Comparison of ENCODE assay signal across 11 mouse cellular contexts in the genomic region with DNA sequence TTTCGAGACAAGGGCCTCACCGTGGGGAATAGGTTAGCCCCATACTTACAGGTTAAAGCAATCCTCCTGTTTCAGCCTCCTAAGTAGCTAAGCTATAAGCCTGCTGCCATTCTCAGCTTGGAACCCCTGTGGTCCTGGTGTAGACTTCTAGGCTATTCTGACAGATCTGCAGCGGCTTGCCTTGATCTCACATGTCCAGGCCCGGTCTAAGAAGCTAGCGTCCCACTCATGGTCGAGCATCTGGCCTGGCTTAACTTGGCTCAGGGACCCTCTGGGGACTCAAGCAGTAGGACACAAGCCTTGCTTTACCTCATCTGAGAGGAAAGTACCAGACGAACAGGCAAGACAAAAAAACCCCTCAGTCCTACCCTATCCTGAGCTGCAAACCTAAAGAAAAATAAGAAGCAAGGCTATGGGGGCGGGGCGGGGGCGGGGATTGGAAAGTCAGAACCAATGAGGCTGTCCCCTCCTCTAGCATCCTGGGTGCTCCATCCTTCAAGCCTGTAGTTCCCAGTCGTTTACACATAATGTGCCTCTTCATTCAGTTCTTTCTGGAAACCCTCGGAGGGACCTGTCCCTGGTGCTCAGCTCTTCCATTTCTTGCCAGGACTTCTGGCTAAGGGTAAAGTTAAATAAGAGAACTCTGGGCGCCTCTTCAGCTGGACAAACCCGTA. TPM values are rescaled to one million over a fixed set of nuclear protein-coding genes. Genes with fewer than 3 reads are reported as not detected.
DNase-seq lines count a peak whose midpoint lies in the region; ATAC-seq lines count a peak whose summit lies in the region.
"Had no signal": no experiment of that assay in that cellular context is flagged by ENCODE, and none has a peak within 500 bp of the region (broad histone marks: within the 10 kb centered on the region; RNA-seq: fewer than 3 reads in every experiment).

No protein-coding gene starts in this region.

- H3K4me1 ChIP-seq in midbrain, embryonic 13.5 days (replicated peaks) = no peaks in the 10 kb centered on the region
- H3K4me1 ChIP-seq in midbrain, embryonic 15.5 days = no peaks in the 10 kb centered on the region
- H3K4me1 ChIP-seq: limb, embryonic 10.5 days had no signal

- no peak overlapping the region for H3K4me3 ChIP-seq in midbrain, embryonic 13.5 days (replicated peaks)
- no peak overlapping the region for H3K4me3 ChIP-seq in midbrain, embryonic 15.5 days
- H3K4me3 ChIP-seq: heart, embryonic 13.5 days; limb, embryonic 10.5 days; liver, embryonic 13.5 days had no signal

- 71% methylated on average over 14 of the region's 14 CpGs for WGBS in midbrain, embryonic 13.5 days
- WGBS in midbrain, embryonic 15.5 days = 74% methylated on average over 14 of the region's 14 CpGs

- no peaks in the 10 kb centered on the region for H3K27me3 ChIP-seq in midbrain, embryonic 13.5 days
- no peaks in the 10 kb centered on the region for H3K27me3 ChIP-seq in midbrain, embryonic 15.5 days (replicated peaks)
- H3K27me3 ChIP-seq: heart, embryonic 13.5 days had no signal

- H3K36me3 ChIP-seq in midbrain, embryonic 13.5 days = no peaks in the 10 kb centered on the region
- no peaks in the 10 kb centered on the region for H3K36me3 ChIP-seq in midbrain, embryonic 15.5 days (replicated peaks)
- H3K36me3 ChIP-seq: heart, embryonic 13.5 days; limb, embryonic 10.5 days; liver, embryonic 13.5 days had no signal

- 0 out of 2 replicates have a peak, but pooled peaks have one; percentile 8 for ATAC-seq in frontal cortex, adult (ENCODE audit: low TSS enrichment)
- ATAC-seq in midbrain, embryonic 13.5 days = peak; percentile 13; the same call in 1 of the 2 replicates
- no peak for ATAC-seq in midbrain, embryonic 15.5 days (replicated peaks)

- no peak for DNase-seq in frontal cortex, postnatal 10 days (ENCODE audit: low spot score in 2 of 2)
- peak; percentile 69 for DNase-seq in R1 (ENCODE audit: low read depth, low spot score)
- DNase-seq in spleen, postnatal 36 days (ENCODE audit: low spot score in 2 of 2) = no peak
- DNase-seq in spleen, adult 12 weeks (ENCODE audit: low spot score) = no peak

- no peak overlapping the region for H3K4me2 ChIP-seq in midbrain, embryonic 13.5 days (replicated peaks)
- H3K4me2 ChIP-seq in midbrain, embryonic 15.5 days = no peak overlapping the region
- H3K4me2 ChIP-seq: heart, embryonic 13.5 days; liver, embryonic 13.5 days had no signal

- no peak overlapping the region for H3K9ac ChIP-seq in midbrain, embryonic 13.5 days (replicated peaks)
- H3K9ac ChIP-seq in midbrain, embryonic 15.5 days = no peak overlapping the region
- H3K9ac ChIP-seq: forebrain, postnatal 0 days; heart, embryonic 13.5 days; liver, embryonic 13.5 days had no signal

- H3K27ac ChIP-seq in midbrain, embryonic 13.5 days = no peak overlapping the region
- no peak overlapping the region for H3K27ac ChIP-seq in midbrain, embryonic 15.5 days
- H3K27ac ChIP-seq: heart, embryonic 13.5 days; limb, embryonic 10.5 days; liver, embryonic 13.5 days had no signal

- H3K9me3 ChIP-seq in midbrain, embryonic 13.5 days = no peaks in the 10 kb centered on the region
- no peaks in the 10 kb centered on the region for H3K9me3 ChIP-seq in midbrain, embryonic 15.5 days
- H3K9me3 ChIP-seq: heart, embryonic 13.5 days; limb, embryonic 10.5 days; liver, embryonic 13.5 days had no signal

RNA-seq across cellular contexts. Expression of a gene that starts 8.7 kb away (rescaled TPM):
- 2.0 and 2.3 TPM in 2 replicates for polyA plus RNA-seq in midbrain, embryonic 13.5 days (2015; fragmentation: Nextera tagmentation; extraction: Ambion mirVana)
- polyA plus RNA-seq in midbrain, embryonic 15.5 days (2015; fragmentation: Nextera tagmentation; extraction: Ambion mirVana) = 3.0 and 4.1 TPM in 2 replicates

RNA-seq across cellular contexts. Expression of a gene that starts 46.0 kb away (rescaled TPM):
- polyA plus RNA-seq in midbrain, embryonic 13.5 days (2015; fragmentation: Nextera tagmentation; extraction: Ambion mirVana) = 1.9 and 2.4 TPM in 2 replicates
- polyA plus RNA-seq in midbrain, embryonic 15.5 days (2015; fragmentation: Nextera tagmentation; extraction: Ambion mirVana) = 2.2 and 3.4 TPM in 2 replicates
